Mouse (Mus musculus) heart, postnatal 25 days (tissue): Measurements from ENCODE around the gene Kcnq1. TPM values are rescaled to one million over a fixed set of nuclear protein-coding genes. Genes with fewer than 3 reads are reported as not detected.

ENCODE experiments used
- DNase-seq: peaks from one replicate; pipeline ENCODE4 v3.0.0; 2022; ENCODE audit warnings: low spot score
- intact Hi-C: fragments of 180-260 bp; cut with DNase I; formaldehyde crosslinking; loops from one replicate; pipeline ENCODE4 v1.15.1; 2025
- total RNA-seq, 2 experiments: library from RNA; stranded (reverse); gene quantifications; 2 replicates each; pipeline ENCODE4 v1.2.3; 2021

Gene Kcnq1
- total RNA-seq, 2 experiments from 2014 or later, result 37.4 to 37.7 TPM

GRCm38 (mm10) chr7:143463865-143464415, 357.8 kb downstream of the Kcnq1 start:
- peak; percentile 58 for DNase-seq
- intact Hi-C loops, result loop anchor here (5.0 kb wide), 2 partner anchors 97 to 167 kb away; no protein-coding TSS in a partner anchor

- intact Hi-C loops, result loop anchor here (5.0 kb wide), 2 partner anchors 98 to 168 kb away; no protein-coding TSS in a partner anchor
- no peak for DNase-seq
Measured at GRCm38 (mm10) chr7:143464811-143465560, 358.8 kb downstream of the Kcnq1 start.

DNA sequence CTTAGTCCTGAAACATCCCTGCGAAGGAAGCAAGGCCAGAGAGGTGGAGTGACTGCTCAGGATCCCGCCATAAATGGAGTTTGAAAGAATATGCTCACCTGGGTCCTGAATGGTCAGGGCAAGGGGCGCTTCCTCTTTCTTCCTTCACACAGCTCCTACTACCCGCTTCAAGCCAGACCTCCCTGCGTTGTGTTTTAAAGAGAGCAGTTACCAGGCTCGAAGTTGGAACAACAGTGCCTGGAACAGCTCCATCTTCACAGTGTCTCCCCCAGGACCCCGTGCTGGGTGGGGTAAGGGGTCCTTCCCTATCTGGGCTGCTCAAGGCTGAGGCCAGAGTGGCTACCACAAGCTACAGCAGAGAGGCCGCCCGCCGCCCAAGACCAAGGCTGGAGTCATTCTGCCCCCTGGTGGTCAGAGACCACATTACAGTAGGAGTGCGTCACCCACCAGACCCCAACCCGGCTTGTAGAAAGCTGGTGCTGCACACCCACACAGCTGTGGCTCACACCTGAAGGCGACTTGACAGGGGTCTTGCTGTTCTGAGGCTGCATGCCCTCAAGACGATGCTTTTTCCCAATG, 360.0 kb downstream of the Kcnq1 start:
- DNase-seq, result peak; percentile 61
- intact Hi-C loops, result loop anchor here (1.0 to 2.0 kb wide), 2 partner anchors 313 to 371 kb away; partner anchors contain the start of gene Trpm5

DNA sequence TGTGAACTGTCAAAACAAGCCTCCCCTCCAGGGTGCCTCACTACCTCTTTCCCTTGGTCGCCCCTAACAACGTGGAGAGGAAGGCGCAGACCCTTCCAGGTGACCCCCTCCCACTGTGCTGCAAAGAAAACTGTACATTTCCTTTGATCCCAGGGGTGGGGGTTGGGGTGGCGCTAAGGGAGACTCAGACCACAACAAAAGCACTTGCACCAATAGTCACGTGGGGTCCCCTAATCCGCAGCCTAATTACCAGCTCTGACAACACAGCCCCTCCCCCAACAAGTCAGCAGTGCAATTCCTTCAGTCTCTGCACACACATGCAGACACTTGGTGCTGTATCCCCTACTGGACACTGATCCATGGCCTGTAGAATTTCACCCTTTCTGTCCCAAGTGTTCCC, 361.6 kb downstream of the Kcnq1 start:
- no peak for DNase-seq
- intact Hi-C loops, result loop anchor here (2.0 kb wide), 1 partner anchor 373 kb away; the partner anchor contains the start of gene Trpm5

- intact Hi-C loops, result loop anchor here (5.0 to 10.0 kb wide), 2 partner anchors 37 to 465 kb away; partner anchors contain the start of gene Tspan32
- no peak for DNase-seq
Measured at GRCm38 (mm10) chr7:143469946-143470345, 363.8 kb downstream of the Kcnq1 start.

- intact Hi-C loops, result loop anchor here (5.0 to 10.0 kb wide), 2 partner anchors 34 to 469 kb away; partner anchors contain the start of gene Tspan32
- DNase-seq, result no peak
Measured at GRCm38 (mm10) chr7:143473347-143474101, 367.4 kb downstream of the Kcnq1 start, which contains the start of gene Slc22a18. Gene Slc22a18, plus strand, starts transcription at chr7:143473736.

- intact Hi-C loops, result loop anchor here (5.0 to 10.0 kb wide), 2 partner anchors 32 to 470 kb away; partner anchors contain the start of gene Tspan32
- DNase-seq, result no peak
Measured at GRCm38 (mm10) chr7:143474811-143475210, 368.6 kb downstream of the Kcnq1 start.

GRCm38 (mm10) chr7:143475876-143476275, 369.7 kb downstream of the Kcnq1 start:
- intact Hi-C loops, result loop anchor here (10.0 kb wide), 1 partner anchor 471 kb away; the partner anchor contains the start of gene Tspan32

More at GRCm38 (mm10) chr7:143475876-143476275, 369.7 kb downstream of the Kcnq1 start:
- DNase-seq, result no peak

Other genes with a start within 250 kb of the Kcnq1 start
- gene Th, start 175.2 kb upstream of the Kcnq1 start, total RNA-seq, result not detected
- gene Ascl2, start 137.1 kb upstream of the Kcnq1 start, total RNA-seq, result not detected
- gene Tspan32, start 101.3 kb upstream of the Kcnq1 start, total RNA-seq, result 1 to 10 TPM in 1 of 2 experiments, under 1 TPM in 1; 0.34 to 1.5 TPM
- 100 to 1,000 TPM; 424 to 455 TPM for gene Cd81, start 53.6 kb upstream of the Kcnq1 start, total RNA-seq
- gene Tssc4, start 37.1 kb upstream of the Kcnq1 start, total RNA-seq, result 10 to 100 TPM; 13.8 to 19.6 TPM
- gene Trpm5, start 11.7 kb upstream of the Kcnq1 start, total RNA-seq, result not detected